Mouse (Mus musculus) embryonic facial prominence, embryonic 11.5 days (tissue): ENCODE results near the gene Sdc1. TPM values are rescaled to one million over a fixed set of nuclear protein-coding genes. Genes with fewer than 3 reads are reported as not detected.
A peak's percentile ranks its signal among the peaks of the same experiment; 100 is the strongest.

Experiments used
- ATAC-seq: fragments of 200-750 bp; cut with Nextera tagmentation; replicated peaks from 2 replicates; pipeline ENCODE4 v1.8.0; 2017; ENCODE audit warnings: low read depth; ENCODE audit not compliant: insufficient number of reproducible peaks, low FRiP score, low TSS enrichment
- DNase-seq: peaks from one replicate; pipeline ENCODE4 v3.0.0-alpha.2; 2015; ENCODE audit warnings: low spot score
- H3K27ac ChIP-seq: fragments of 300-500 bp; sonication (generic); replicated peaks from 2 replicates; pipeline ENCODE4 v1.5.1; 2014; ENCODE audit warnings: mild to moderate bottlenecking, low read depth, low read length, control low read depth
- H3K27me3 ChIP-seq: fragments of 300-500 bp; sonication (generic); 2 replicates; pipeline ENCODE4 v1.6.1; 2014; ENCODE audit warnings: mild to moderate bottlenecking, low read length, moderate library complexity, mixed read lengths; ENCODE audit not compliant: control insufficient read depth, insufficient read depth
- H3K36me3 ChIP-seq: fragments of 300-500 bp; sonication (generic); replicated peaks from 2 replicates; pipeline ENCODE4 v1.6.1; 2014; ENCODE audit warnings: low read depth, mild to moderate bottlenecking, low read length, moderate library complexity, mixed read lengths; ENCODE audit not compliant: control insufficient read depth, insufficient read depth
- H3K4me1 ChIP-seq: fragments of 300-500 bp; sonication (generic); 2 replicates; pipeline ENCODE4 v1.6.1; 2014; ENCODE audit warnings: low read length, mixed read lengths; ENCODE audit not compliant: control insufficient read depth, insufficient read depth
- H3K4me2 ChIP-seq: fragments of 300-500 bp; sonication (generic); 2 replicates; pipeline ENCODE4 v1.6.1; 2014; ENCODE audit warnings: low read depth, mild to moderate bottlenecking, control low read depth, low read length, moderate library complexity
- H3K4me3 ChIP-seq: fragments of 300-500 bp; sonication (generic); 2 replicates; pipeline ENCODE4 v1.5.1; 2014; ENCODE audit warnings: low read depth, low read length, control low read depth
- H3K9ac ChIP-seq: fragments of 300-500 bp; sonication (generic); replicated peaks from 2 replicates; pipeline ENCODE4 v1.6.1; 2014; ENCODE audit warnings: mild to moderate bottlenecking, control low read depth, low read length
- H3K9me3 ChIP-seq: fragments of 300-500 bp; sonication (generic); replicated peaks from 2 replicates; pipeline ENCODE4 v1.6.1; 2016; ENCODE audit warnings: mild to moderate bottlenecking, low read length, inconsistent platforms, mixed read lengths; ENCODE audit not compliant: control insufficient read depth
- WGBS: fragments of 180-500 bp; shearing (Covaris S2); extraction: QIAGEN DNeasy Blood & Tissue Kit; methylation state at CpG from one replicate; pipeline ENCODE4 v1.1.7; 2014; 5-methylcytosine and 5-hydroxymethylcytosine counted together
- polyA plus RNA-seq: library from polyadenylated mRNA; unstranded; fragments of >200 nt; fragmentation: Nextera tagmentation; extraction: Ambion mirVana; gene quantifications from 2 replicates; pipeline ENCODE4 v1.2.1, GENCODE M21; 2014

Gene Sdc1
- polyA plus RNA-seq, 1 experiment from 2014 or later: 128 TPM

DNA sequence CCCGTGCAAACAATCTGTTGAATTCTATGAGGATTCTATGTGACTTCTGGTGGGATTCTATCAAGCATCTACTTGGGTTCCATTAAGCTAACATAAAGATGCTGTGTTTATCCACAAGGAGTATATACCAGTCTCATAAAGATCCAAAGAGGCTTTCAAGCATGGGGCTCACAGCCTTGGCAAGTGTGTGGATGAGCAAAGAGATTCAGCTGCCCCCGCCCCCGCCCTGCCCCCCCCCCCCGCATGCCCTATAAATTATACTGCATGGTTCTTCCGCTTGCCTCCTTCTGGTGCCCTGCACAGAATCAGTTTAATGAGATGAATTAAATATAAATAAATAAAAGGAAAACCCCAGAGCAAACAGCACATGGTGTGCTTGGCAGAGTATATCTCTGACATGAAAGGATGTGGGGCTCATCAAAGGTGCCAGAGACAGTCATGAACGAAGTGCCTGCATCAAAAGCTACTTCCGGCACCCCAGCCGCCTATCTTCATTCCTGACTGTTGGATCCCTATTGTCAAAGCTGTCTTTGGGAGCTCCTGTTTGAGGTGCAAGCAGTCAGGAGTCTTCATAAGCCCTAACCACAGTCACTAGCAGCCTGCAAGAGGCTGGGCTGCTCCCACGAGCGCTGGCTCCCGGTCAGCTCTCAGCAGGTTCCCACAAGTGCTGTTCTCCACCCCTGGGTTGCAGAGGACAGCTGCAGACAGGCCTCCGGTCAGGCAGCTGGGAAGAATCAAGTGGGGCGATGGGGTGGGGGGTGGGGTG lies 46.5 kb downstream of the Sdc1 start:
- H3K27me3 ChIP-seq: no peaks in the 10 kb centered on the region
- no peaks in the 10 kb centered on the region for H3K9me3 ChIP-seq
- WGBS: 33% methylated on average over 13 of the region's 13 CpGs
- no peaks in the 10 kb centered on the region for H3K4me1 ChIP-seq
- H3K36me3 ChIP-seq: no peaks in the 10 kb centered on the region
- no peak overlapping the region for H3K4me3 ChIP-seq
- DNase-seq (peak; percentile 43), ATAC-seq (no peak; the same call in 1 of the 2 replicates)
- no peak overlapping the region for H3K9ac ChIP-seq
- no peak overlapping the region for H3K4me2 ChIP-seq
- H3K27ac ChIP-seq: no peak overlapping the region

- ATAC-seq (no peak), DNase-seq (no peak)
- Histone ChIP-seq H3K9me3 (no peaks in the 10 kb centered on the region), H3K27me3 (no peaks in the 10 kb centered on the region), H3K4me3 (no peak overlapping the region), H3K27ac (no peak overlapping the region), H3K4me2 (no peak overlapping the region), H3K36me3 (no peaks in the 10 kb centered on the region), H3K4me1 (no peaks in the 10 kb centered on the region), H3K9ac (no peak overlapping the region)
- WGBS: 55% methylated on average over 3 of the region's 3 CpGs
Observed at GRCm38 (mm10) chr12:8818233-8818672, 47.1 kb downstream of the Sdc1 start.

- no peaks in the 10 kb centered on the region for H3K4me1 ChIP-seq
- H3K9me3 ChIP-seq: no peaks in the 10 kb centered on the region
- H3K27ac ChIP-seq: no peak overlapping the region
- DNase-seq (no peak), ATAC-seq (no peak)
- H3K9ac ChIP-seq: no peak overlapping the region
- no peak overlapping the region for H3K4me3 ChIP-seq
- 79% methylated on average over 7 of the region's 7 CpGs for WGBS
- no peaks in the 10 kb centered on the region for H3K36me3 ChIP-seq
- no peaks in the 10 kb centered on the region for H3K27me3 ChIP-seq
- no peak overlapping the region for H3K4me2 ChIP-seq
Observed at GRCm38 (mm10) chr12:8824995-8825703, 54.0 kb downstream of the Sdc1 start.

- Histone ChIP-seq H3K36me3 (no peaks in the 10 kb centered on the region), H3K27me3 (no peaks in the 10 kb centered on the region), H3K4me1 (no peaks in the 10 kb centered on the region), H3K4me2 (no peak overlapping the region), H3K9ac (no peak overlapping the region), H3K27ac (no peak overlapping the region), H3K4me3 (no peak overlapping the region), H3K9me3 (no peaks in the 10 kb centered on the region)
- 88% methylated on average over 9 of the region's 9 CpGs for WGBS
- no peak for ATAC-seq
- DNase-seq: no peak
Observed at GRCm38 (mm10) chr12:8827014-8827715, 56.0 kb downstream of the Sdc1 start.

DNA sequence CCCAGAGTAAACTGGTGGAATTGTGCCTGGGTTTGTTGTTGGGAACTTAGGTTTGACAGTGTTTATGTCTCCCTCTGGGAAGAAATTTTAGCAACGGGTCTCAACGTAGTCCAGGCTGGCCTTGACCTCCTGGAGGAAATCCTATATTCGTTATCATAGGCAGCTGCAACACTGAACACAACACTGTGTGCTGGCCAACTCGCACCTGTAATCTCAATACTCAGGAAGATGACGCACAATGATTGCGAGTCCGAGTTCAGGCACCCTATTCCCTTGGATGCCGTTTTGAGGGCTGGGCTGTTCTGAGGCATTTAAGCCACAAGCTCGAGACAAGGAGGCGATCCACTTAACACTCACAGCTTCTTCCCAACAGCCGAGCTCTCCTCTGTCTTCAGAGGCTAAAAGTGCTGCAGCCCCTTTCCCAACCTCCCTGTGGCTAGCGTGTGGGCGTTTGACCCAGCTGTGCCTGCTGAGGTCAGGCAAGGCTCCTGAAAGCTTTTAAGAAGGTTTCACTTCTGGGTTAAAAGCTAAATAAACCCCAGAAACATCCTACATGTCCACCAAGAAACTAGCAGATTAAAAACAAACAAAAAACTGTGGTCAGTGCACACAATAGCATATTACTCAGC lies 58.0 kb downstream of the Sdc1 start:
- 70% methylated on average over 13 of the region's 13 CpGs for WGBS
- H3K4me2 ChIP-seq: no peak overlapping the region
- no peaks in the 10 kb centered on the region for H3K4me1 ChIP-seq
- H3K36me3 ChIP-seq: no peaks in the 10 kb centered on the region
- ATAC-seq (no peak), DNase-seq (no peak)
- no peaks in the 10 kb centered on the region for H3K9me3 ChIP-seq
- no peaks in the 10 kb centered on the region for H3K27me3 ChIP-seq
- H3K9ac ChIP-seq: no peak overlapping the region
- no peak overlapping the region for H3K4me3 ChIP-seq
- no peak overlapping the region for H3K27ac ChIP-seq

DNA sequence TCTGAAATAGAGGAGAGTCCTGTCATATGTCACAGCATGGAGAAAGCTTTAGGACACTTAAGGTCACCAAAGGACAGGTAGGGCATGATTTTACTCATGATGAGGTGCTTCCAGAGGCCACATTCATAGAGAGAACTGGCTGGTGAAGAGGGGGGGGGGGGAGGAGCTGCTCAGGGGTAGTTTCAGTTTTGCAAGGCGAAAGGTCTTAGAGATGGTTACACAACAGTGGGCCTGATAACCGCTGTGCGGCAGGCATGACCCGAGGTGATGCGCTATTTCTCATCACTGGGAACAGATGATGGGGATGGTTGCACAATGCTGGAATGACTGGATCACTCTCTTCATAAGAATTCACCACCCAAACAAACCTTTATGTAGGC lies 58.5 kb downstream of the Sdc1 start:
- no peaks in the 10 kb centered on the region for H3K27me3 ChIP-seq
- no peak for ATAC-seq
- no peak overlapping the region for H3K4me3 ChIP-seq
- 96% methylated on average over 5 of the region's 5 CpGs for WGBS
- H3K9ac ChIP-seq: no peak overlapping the region
- H3K4me2 ChIP-seq: no peak overlapping the region
- no peaks in the 10 kb centered on the region for H3K9me3 ChIP-seq
- no peak overlapping the region for H3K27ac ChIP-seq
- H3K4me1 ChIP-seq: no peaks in the 10 kb centered on the region
- no peaks in the 10 kb centered on the region for H3K36me3 ChIP-seq
- no peak for DNase-seq

DNA sequence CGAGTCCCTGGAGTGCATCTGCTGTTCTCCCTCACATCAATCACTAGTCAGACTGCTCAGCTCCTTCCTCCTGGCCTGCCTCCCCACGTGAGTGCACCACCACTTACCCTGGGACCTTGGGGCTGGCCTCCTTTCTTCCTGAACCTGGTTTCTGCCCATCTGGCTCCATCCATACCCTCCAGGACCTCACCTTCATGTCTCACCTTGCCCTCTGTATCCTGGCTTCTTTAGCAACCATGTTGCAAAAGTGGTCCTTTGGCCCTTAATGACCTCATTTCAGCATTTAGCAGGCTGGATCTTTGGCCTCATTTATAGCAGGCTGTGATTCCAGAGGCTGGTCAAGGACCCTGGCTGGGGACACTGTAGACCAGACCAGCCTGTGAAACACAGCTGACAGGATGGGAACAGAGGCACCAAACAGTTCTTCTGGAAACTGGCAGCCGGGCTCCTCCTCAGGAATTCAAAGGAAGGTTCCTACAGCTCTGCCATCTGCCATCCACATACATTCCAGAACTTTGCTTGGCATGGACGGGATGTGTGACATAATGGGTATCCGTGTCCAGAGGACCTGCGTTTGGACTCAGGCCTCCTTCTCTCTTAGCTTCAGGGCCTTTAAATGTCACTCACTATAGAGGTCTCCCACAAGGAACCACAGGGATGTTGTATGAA lies 60.0 kb downstream of the Sdc1 start:
- no peaks in the 10 kb centered on the region for H3K4me1 ChIP-seq
- H3K27me3 ChIP-seq: no peaks in the 10 kb centered on the region
- H3K9me3 ChIP-seq: no peaks in the 10 kb centered on the region
- 70% methylated on average over 6 of the region's 6 CpGs for WGBS
- ATAC-seq (no peak), DNase-seq (no peak)
- no peak overlapping the region for H3K27ac ChIP-seq
- no peaks in the 10 kb centered on the region for H3K36me3 ChIP-seq
- no peak overlapping the region for H3K4me2 ChIP-seq
- no peak overlapping the region for H3K4me3 ChIP-seq
- no peak overlapping the region for H3K9ac ChIP-seq
